Mouse (Mus musculus): ENCODE measurements around the gene Dapk3. TPM values are rescaled to one million over a fixed set of nuclear protein-coding genes. Genes with fewer than 3 reads are reported as not detected.
A peak's percentile ranks its signal among the peaks of the same experiment; 100 is the strongest.
"Not testable (repeated sequence)": the region's sequence is repeated elsewhere in the genome, so short reads cannot be mapped to it uniquely, and the experiment has no call there.

The Dapk3 gene
- total RNA-seq, 2 experiments from 2014 or later = 77.4 to 80.3 TPM

DNA sequence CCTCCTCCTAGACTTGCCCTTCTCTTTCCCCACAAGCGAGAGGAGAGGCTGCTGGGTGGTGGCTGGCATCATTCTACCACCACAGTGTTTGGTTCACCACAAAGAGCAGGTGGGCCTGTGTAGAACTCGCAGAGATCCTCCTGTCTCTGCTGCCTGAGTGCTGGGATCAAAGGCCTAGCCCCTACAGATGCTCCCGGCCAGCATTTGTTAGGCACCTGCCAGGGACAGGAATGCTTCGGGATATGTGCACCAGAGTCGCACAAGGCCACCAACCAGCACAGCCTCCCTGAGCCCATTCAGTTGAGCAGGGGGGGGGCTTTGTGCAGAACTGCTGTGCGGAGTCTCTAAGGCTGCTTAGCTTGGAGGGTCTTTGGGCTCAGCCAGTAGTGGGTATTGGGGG is 37.5 kb upstream of the Dapk3 start:
- no peak for DNase-seq (ENCODE audit: low spot score in 2 of 2)

DNA sequence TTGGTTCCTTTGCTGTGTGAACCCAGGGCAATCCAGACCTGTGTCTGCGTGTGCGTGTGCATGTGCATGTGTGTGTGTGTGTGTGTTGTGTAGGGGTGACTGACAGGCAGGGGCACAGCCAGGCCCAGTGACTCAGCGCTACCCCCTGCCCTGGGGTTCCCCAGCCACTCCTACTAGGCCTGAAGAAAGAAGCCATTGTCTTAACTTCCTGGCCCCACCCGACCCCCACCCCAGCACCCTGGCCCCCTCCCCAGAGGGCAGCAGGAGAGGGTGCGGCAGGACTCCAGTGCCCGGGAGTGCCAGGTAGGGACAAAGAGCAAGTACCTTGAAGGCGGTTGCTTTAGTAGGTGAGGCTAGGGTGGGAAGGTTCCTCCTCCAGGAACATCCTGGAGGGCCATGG is 37.0 kb upstream of the Dapk3 start:
- no peak for DNase-seq (ENCODE audit: low spot score in 2 of 2)

DNA sequence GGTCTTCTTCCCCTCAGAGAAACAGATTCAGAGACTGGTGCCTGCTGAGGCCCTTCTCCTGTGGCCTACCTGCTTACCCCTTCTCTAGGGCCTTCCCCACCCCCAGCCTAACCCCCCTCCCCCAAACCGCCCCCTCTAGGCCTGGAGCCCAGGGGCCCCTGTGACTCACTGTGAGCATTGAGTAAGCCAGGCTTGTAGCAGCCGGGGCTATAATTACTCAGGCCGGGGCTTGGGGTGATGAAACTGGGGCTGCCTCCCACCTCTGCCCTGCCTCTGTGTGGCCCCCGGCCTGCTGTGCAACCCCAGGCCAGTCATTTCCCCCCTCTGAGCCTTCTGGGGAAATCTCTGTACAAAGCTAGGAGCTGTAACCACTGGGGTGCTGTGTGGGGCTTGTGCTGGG is 36.5 kb upstream of the Dapk3 start:
- no peak for DNase-seq (ENCODE audit: low spot score in 2 of 2)

DNA sequence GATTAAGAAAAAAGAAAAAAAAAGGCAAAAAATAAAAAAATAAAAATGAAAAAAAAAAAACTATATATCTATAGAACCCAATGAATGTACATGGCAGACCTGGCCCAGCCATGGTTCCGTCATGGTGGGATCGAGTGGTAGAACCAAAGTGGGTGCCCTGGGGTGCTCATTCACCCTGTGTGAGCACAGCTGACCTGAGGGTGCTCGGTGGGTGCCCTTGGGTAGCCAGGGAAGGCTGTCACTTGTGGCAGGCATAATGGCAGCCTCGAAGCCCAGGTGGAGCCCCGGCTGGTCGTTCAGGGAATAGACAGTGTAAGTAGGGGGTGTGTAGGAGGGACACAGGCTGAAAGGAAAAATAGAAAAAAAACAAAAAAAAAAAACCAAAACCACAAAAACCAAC is 31.5 kb upstream of the Dapk3 start:
- DNase-seq (ENCODE audit: low spot score in 2 of 2) = no peak

DNA sequence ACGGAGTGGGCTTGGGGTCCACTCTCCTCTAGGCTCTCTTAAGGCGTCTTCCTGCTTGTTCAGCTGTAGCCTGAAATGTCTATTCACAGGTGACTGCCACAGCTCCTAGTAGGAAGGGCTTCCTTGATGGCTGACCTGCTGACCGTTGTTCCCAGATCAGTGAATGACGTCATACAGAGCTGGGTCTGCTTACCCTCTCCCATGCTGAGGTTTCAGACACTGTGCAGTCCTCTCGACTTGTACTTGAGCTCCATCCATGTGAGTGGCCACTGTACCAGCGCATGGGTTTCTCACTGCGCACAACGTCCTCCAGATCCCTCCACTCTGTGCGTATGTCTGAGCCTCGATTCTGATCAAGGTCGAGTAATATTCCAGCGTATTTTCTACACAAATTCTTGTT is 30.2 kb upstream of the Dapk3 start:
- no peak for DNase-seq (ENCODE audit: low spot score in 2 of 2)

DNA sequence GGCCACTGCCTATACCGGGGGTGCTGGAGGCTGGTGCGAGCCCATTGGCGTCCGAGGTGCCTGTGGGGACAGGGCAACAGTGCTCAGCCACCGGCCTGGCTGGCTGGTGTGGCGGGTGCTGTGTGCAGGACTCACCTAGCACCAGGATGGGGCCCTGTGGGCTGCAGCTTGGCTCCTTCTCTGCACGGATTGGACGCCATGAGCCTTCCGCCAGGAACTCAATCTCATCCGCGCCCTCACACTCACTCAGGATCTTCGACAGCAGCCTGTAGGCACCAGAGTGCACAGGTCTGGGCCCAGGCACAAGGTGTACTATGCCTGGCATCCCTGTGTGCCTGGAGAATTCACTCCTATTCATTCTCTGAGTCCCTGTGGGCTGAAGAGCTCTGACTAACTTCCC is 28.5 kb upstream of the Dapk3 start:
- no peak for DNase-seq (ENCODE audit: low spot score in 2 of 2)

DNA sequence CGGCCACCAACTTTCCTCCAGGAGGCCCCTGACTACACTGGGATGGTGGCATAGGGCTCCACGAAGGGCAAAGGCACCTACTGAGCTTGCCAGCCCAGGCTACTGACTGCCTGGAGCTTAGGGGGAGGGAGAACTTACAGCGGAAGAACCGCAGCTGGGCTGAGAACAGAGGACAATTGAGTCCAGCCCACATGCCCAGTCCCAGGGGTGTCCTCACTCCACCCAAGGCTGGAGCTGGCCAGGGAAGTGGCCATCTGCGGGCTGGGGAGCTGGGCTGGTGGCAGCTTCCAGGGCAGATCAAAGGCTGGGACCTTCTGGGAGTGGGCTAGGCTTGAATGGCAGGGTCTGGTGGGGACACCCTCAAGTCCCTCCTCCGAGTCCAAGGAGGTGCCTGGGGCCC is 28.1 kb upstream of the Dapk3 start:
- DNase-seq (ENCODE audit: low spot score in 2 of 2) = no peak

DNA sequence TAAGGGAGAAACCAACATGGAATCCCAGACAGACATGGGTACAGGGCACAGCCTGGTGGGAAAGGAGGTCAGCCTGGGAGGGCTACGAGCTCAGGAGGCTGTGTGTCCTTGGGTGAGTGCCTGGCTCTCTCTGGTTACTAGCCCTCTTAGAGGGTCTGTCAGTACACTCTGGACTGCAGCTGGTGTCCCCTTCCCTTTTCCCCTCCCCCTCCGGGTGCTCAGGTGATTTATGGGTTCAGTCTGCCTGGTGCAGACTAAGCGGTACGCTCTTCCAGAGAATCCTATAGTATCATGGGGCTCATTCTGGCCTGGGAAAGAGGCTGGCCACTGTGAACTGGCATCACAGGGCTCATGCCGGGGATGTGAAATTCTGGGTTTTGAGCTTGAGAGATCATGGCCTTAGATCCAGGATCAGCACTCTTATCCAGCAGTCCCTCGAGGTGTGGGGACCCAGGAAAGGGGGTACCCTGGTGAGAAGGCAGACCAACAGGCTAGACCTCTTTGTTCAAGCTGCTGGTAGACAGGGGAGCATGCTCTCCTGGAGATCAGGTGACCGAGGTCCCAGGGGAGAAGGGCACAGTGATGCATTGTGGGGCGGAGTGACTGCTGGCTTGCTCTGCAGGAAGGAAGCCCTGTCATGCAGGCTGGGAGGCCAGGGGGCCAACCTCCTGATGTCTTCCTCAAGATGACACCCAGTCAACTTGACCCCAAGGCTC is 21.0 kb upstream of the Dapk3 start:
- DNase-seq (ENCODE audit: low spot score in 2 of 2) = no peak

DNA sequence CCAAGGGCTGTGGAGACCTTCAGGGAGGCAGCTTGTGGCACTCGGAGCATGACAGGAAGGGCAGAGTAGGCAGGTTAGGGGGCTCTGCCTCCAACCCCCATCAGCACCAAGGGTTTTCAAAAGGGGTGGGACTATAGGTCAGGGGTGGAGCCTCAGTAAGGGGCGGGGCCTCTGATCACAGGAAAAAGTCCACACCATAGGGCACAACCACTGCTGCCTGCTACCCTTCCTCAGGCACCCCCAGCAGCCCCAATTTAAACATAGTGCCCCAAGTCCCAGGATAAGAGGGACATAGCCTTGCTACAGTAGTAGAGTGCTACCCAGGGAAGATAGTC is 20.5 kb upstream of the Dapk3 start:
- no peak for DNase-seq (ENCODE audit: low spot score in 2 of 2)

DNA sequence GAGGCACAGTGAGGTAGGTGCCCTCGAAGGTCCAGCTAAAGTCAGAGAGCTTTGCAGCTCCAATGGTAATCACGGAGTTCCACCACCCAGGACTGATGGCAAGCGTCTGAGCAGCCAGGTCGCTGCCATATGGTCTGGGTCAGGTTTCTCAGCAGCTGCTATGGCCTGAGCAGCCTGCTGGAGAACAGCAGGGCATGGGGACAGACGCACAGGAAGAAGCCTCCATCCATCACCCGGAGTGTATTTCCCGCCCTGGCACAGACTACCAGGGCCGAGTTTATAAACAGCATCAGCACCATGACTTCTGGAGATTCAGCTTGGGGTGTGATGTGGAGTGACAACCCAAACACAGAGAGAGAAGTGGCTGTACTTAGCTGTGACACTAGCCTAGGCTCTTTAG is 17.7 kb upstream of the Dapk3 start:
- no peak for DNase-seq (ENCODE audit: low spot score in 2 of 2)

DNA sequence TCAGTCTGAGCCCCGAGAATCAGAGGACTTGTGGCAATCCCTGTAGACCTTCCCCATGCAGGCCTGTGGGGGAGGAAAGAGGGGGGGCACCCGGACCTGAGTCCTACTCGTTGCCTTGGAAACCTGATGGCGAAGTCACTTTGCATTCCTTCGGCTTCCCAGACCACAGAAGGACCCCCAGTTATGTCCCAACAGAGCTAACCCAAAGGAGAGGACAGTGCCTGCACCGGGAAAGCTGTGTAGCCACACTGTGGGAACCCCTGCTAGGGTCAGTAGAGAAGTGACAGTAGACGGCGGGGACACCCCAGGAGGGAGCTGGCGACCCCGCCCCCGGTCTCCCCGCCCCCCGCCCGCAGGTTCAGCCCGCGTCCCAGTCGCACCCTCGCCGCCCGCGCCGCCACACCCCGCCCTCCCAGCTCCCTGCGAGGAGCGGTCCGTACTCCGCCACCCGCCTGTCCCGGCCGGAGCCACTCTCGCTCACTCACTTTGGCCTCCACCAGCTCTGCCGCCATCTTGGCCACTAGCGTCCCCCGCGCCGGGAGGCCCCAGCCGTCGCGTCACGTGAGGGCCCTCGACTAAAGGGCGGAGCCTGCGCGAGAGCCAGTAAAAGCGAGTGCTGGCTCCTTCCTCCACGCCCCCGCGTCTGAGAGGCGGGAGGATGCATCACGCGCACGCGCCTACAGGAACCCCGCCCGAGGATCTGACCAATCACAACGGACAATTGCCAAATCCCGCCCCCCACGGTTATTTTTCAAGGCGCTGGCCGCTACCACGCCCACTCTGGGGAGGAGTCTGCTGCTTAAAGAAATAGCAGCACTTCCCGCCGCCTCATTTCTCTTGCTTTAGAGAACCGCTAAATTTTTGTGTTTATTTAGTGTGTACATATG is 15.4 kb upstream of the Dapk3 start, which contains the start of gene Pias4:
Pias4 (minus strand) TSS at position 724 of the 887 bp plus-strand sequence.
- DNase-seq (ENCODE audit: low spot score in 2 of 2) = peak; percentile 100

DNA sequence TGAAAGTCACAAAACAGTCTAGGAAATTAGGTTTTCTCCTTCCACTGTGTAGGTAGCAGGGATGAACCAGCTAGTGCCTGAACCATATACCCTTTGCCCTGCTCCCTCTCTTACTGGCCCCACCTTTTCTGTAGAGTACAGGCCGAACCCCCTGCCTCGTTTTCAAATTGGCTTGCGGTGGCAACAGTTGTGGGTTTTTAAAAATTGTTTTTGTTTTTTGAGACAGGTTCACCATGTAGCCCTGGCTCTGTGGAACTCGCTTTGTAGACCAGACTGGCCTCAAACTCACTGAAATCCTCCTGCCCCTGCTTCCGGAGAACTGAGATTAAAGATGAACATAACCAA is 14.7 kb upstream of the Dapk3 start:
- no peak for DNase-seq (ENCODE audit: low spot score in 2 of 2)

DNA sequence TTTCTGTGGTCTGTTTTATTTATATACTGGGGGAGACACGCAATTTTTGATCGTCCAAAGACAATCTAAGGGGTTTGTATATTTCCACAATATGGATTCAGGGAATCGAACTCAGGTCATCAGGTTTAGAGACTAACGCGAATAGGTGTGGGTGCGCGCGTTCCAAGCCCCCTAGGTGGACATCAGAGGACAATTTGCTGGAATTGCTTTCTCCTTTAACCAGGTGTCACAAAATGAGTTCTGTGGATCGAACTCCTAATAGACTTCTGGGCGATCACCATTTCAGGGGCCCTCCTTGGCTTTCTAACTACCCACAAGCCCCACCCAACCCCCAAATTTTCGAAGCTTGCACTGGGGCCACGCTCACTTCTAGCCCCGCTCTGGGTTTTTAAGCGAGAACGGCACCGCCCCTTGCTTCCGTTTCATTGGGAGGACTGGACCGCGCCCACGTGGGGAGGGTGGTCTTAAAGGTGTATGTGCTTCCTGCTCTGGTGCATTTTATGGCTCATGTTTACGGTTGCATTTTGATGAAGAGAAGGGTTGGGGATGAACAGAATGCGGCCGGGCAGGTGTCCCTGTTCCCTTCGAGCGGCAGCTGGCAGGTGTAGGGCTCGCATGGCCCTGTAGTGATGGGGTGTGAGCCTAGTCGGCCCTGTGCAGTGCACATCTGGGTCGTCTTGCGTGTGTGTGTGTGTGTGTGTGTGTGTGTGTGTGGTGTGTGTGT is 14.1 kb upstream of the Dapk3 start:
- peak; percentile 69 to 80 for DNase-seq (ENCODE audit: low spot score in 2 of 2)

DNA sequence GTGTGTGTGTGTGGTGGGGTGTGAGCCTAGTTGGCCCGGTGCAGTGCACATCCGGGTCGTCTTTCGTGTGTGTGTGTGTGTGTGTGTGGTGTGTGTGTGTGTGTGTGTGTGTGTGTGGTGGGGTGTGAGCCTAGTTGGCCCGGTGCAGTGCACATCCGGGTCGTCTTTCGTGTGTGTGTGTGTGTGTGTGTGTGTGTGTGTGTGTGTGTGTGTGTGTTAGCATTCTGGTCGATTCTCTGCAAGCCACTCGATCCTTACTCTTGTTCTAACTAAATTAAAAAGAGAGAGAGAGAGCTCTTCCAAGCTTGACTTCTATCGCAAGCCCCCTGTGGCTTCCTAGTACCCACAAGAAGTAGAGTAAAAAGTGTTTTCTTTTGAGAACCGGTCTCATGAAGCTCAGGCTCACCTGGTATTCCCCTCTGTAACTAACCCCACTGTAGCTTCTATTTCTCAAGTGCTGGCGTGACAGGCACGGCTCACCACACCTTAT is 13.3 kb upstream of the Dapk3 start:
- DNase-seq (ENCODE audit: low spot score in 2 of 2) = not testable (repeated sequence)

DNA sequence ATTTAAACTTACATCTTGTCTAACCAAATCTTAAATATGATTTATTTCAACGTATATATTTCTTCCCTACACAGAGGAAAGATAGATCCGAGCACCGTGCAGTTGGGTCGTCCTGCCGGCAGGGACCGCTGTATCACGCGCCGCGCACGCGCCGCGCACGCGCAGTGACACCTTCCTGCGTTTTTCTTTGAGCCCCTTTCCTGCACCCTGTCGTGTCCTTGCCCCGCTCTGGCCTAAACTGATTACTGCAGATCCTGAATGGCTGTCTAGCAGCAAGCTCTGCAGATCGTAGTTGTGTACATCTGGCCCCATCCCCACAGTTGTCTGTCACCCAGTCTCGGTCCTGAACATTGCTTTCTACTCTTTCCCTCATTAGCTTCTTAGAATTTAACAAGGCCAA is 9.7 kb upstream of the Dapk3 start:
- DNase-seq (ENCODE audit: low spot score in 2 of 2) = peak; percentile 79 to 89

DNA sequence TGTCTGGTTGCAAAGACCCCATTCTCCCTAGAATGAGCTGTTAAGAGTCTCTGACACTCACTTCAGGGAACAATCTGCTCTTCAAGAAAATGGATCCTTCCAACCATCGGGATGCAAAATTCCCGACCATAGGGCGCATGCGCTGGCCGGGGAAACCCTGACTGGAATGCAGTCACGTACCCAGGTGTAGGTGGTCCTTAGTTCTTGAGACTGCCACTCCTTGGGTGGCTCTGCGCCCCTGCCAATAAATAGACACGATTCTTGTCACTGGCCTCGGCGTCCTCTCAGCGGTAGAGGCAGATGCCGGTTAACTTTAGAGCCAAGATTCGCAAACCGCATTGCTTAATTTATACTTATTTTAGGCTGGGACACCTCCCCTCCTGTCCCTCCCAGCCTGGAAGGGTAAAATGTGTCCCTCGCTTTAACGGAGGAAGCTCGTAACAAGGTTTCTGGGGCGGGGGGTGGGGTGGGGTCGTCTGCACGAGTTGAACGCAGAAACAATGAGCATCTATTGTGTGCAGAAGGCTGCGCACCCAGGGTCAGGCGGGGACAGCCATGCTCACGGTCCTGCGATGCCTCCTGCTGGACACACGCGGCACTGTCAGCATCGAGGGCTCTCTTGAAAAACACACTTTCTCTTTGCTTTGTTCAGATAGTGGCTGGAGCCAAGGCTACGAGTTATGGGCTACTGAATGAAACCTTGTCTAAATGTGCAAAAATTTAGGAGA is 8.0 kb upstream of the Dapk3 start:
- peak; percentile 88 to 89 for DNase-seq (ENCODE audit: low spot score in 2 of 2)

DNA sequence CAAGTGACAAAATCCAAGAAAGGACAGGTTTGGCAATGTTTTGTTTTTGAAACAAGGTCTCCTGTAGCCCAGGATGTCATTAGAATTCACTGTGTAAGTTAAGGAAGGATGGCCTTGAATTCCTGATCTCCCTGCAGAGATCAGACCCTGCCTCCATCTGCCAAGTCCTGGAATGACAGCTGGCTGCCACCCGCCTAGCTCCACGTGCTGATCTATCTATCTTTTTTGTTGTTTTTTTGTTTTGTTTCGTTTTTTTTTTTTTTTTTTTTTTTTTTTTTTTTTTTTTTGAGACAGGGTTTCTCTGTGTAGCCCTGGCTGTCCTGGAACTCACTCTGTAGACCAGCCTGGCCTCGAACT is 7.5 kb upstream of the Dapk3 start:
- not testable (repeated sequence) for DNase-seq (ENCODE audit: low spot score in 2 of 2)

DNA sequence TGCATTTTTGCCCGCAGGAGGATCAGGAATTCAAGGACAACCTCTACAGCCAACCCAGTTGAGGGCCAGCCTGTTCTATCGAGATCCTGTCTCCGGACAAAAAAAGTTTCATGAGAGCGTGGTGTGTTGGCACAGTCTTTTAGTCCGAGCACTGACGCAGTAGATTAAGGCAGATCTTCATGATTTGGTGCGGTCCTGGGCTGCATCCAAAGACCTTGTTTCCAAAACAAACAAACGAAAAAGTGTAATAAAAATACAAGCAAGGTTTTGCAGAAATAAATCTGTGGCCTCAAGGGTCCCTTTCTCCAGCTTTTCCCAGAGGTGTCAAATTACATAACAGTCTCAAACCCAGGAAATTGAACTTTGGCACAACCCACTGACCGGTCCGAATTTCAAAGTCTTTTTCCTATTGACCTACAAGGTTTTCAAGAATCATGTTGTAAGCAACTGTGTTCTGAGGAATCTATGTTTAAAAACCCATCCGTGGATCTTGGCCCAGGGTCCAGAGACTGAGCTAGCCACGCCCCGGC is 6.8 kb upstream of the Dapk3 start:
- no peak for DNase-seq (ENCODE audit: low spot score in 2 of 2)

DNA sequence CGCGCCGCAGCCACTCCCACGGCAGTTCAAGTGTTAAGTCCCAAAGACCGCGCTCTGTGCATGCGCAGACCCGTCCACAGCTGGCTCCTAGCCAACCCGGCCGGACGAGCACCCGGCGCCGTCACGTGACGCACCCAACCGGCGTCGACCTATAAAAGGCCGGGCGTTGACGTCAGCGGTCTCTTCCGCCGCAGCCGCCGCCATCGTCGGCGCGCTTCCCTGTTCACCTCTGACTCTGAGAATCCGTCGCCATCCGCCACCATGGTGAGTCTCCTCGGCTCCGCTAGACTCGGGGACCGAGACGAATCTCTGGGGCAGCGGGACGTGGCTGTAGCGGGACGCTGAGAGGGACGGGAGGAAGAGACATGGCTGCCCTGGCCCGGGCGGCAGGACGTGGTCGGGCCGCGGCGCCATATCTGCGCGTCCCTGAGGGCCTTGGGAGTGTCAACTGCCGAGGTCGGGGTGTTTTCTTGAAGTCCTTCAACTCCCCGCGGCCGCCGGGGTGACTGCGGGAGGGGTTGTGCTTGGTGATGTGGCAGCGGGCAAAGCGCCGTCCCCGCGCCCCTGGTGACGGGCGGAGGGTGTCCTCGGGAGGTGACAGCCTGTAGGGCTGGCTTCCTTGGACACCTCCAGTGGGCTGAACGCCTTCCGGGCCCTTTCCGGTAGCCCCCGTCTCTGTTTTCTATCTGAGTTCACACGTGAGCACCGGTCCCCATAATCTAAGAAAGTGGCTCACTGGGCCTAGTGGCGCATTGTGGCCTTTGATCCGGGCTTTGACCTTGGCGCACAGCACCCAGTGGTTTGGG is 6.1 kb upstream of the Dapk3 start, which contains the start of gene Eef2:
Eef2 (plus strand) TSS at position 166 of the 806 bp plus-strand sequence.
- DNase-seq (ENCODE audit: low spot score in 2 of 2) = peak; percentile 99

DNA sequence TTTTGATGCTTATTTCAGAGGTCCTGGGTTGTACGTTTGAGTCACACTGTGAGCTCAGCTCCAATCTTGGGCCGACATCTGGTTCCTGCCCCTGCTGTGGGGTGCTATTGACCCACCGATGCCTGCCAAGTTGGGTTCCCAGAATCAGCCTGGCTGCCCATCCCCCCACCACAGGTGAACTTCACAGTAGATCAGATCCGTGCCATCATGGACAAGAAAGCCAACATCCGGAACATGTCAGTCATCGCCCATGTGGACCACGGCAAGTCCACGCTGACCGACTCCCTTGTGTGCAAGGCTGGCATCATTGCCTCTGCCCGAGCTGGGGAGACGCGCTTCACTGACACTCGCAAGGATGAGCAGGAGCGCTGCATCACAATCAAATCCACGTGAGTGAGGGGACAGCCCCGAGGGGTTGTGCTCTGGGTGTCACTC is 5.3 kb upstream of the Dapk3 start:
- DNase-seq (ENCODE audit: low spot score in 2 of 2) = no peak

Measured in left cerebral cortex, adult 18-20 months (tissue).